Mouse (Mus musculus): ENCODE measurements around the gene Dmxl2. TPM values are rescaled to one million over a fixed set of nuclear protein-coding genes. Genes with fewer than 3 reads are reported as not detected.

The Dmxl2 gene
- 5.3 TPM for polyA plus RNA-seq (2014; fragmentation: Illumina TruSeq; extraction: RNeasy Lipid Tissue Mini Kit (QIAGEN cat#74804); ENCODE audit: insufficient read depth, low read depth, low replicate concordance)

GRCm38 (mm10) chr9:54501453-54502110, at the start of gene Dmxl2:
TSS of gene Dmxl2 (minus strand) at chr9:54501626.

GRCm38 (mm10) chr9:54538684-54539083, 37.3 kb upstream of the Dmxl2 start, which contains the start of gene Sh2d7:
TSS of gene Sh2d7 (plus strand) at chr9:54538984.

Other genes starting within 250 kb of the Dmxl2 start
- gene Cyp19a1, start 233.5 kb downstream of the Dmxl2 start, polyA plus RNA-seq (2014; fragmentation: Illumina TruSeq; extraction: RNeasy Lipid Tissue Mini Kit (QIAGEN cat#74804); ENCODE audit: insufficient read depth, low read depth, low replicate concordance) = not detected
- not detected for gene Gldn, start 215.1 kb downstream of the Dmxl2 start, polyA plus RNA-seq (2014; fragmentation: Illumina TruSeq; extraction: RNeasy Lipid Tissue Mini Kit (QIAGEN cat#74804); ENCODE audit: insufficient read depth, low read depth, low replicate concordance)
- not detected for gene Sh2d7, start 37.4 kb upstream of the Dmxl2 start, polyA plus RNA-seq (2014; fragmentation: Illumina TruSeq; extraction: RNeasy Lipid Tissue Mini Kit (QIAGEN cat#74804); ENCODE audit: insufficient read depth, low read depth, low replicate concordance)
- gene Cib2, start 58.6 kb upstream of the Dmxl2 start, polyA plus RNA-seq (2014; fragmentation: Illumina TruSeq; extraction: RNeasy Lipid Tissue Mini Kit (QIAGEN cat#74804); ENCODE audit: insufficient read depth, low read depth, low replicate concordance) = 18.9 TPM
- 57.4 TPM for gene Idh3a, start 84.7 kb upstream of the Dmxl2 start, polyA plus RNA-seq (2014; fragmentation: Illumina TruSeq; extraction: RNeasy Lipid Tissue Mini Kit (QIAGEN cat#74804); ENCODE audit: insufficient read depth, low read depth, low replicate concordance)
- 0.48 TPM for gene Acsbg1, start 160.2 kb upstream of the Dmxl2 start, polyA plus RNA-seq (2014; fragmentation: Illumina TruSeq; extraction: RNeasy Lipid Tissue Mini Kit (QIAGEN cat#74804); ENCODE audit: insufficient read depth, low read depth, low replicate concordance)
- gene Dnaja4, start 197.2 kb upstream of the Dmxl2 start, polyA plus RNA-seq (2014; fragmentation: Illumina TruSeq; extraction: RNeasy Lipid Tissue Mini Kit (QIAGEN cat#74804); ENCODE audit: insufficient read depth, low read depth, low replicate concordance) = 28.4 TPM
- 61.6 TPM for gene Wdr61, start 232.9 kb upstream of the Dmxl2 start, polyA plus RNA-seq (2014; fragmentation: Illumina TruSeq; extraction: RNeasy Lipid Tissue Mini Kit (QIAGEN cat#74804); ENCODE audit: insufficient read depth, low read depth, low replicate concordance)